Mouse (Mus musculus) telencephalon, adult 2 months (tissue): Measurements from ENCODE around the gene Inafm2.
A peak's percentile ranks its signal among the peaks of the same experiment; 100 is the strongest.

Experiments used
- DNase-seq: peaks from one replicate; pipeline ENCODE4 v3.0.0-alpha.2; 2011; ENCODE audit warnings: low read depth, low spot score

Gene Inafm2

GRCm38 (mm10) chr2:118745232-118745884, at the start of gene Inafm2:
Inafm2 (plus strand) TSS chr2:118745758.
- peak; percentile 87 for DNase-seq

- DNase-seq, result no peak
Observed at GRCm38 (mm10) chr2:118696451-118697308, 48.9 kb upstream of the Inafm2 start.

- no peak for DNase-seq
Observed at GRCm38 (mm10) chr2:118697311-118697877, 48.2 kb upstream of the Inafm2 start.

GRCm38 (mm10) chr2:118697955-118698354, 47.6 kb upstream of the Inafm2 start:
- DNase-seq, result no peak

- DNase-seq, result no peak
Observed at GRCm38 (mm10) chr2:118700179-118701062, 45.1 kb upstream of the Inafm2 start.

- no peak for DNase-seq
Observed at GRCm38 (mm10) chr2:118701161-118701560, 44.4 kb upstream of the Inafm2 start.

GRCm38 (mm10) chr2:118701971-118702882, 43.3 kb upstream of the Inafm2 start:
- no peak for DNase-seq

- no peak for DNase-seq
Observed at GRCm38 (mm10) chr2:118702883-118703761, 42.4 kb upstream of the Inafm2 start.

GRCm38 (mm10) chr2:118703913-118704730, 41.4 kb upstream of the Inafm2 start, which contains the start of gene Ankrd63:
Ankrd63 (minus strand) TSS chr2:118703963.
- DNase-seq, result no peak

GRCm38 (mm10) chr2:118706436-118706835, 39.1 kb upstream of the Inafm2 start:
- DNase-seq, result peak; percentile 65

- DNase-seq, result no peak
Observed at GRCm38 (mm10) chr2:118708472-118708871, 37.1 kb upstream of the Inafm2 start.

- DNase-seq, result no peak
Observed at GRCm38 (mm10) chr2:118709655-118710221, 35.8 kb upstream of the Inafm2 start.

- DNase-seq, result no peak
Observed at GRCm38 (mm10) chr2:118711038-118711494, 34.5 kb upstream of the Inafm2 start.

GRCm38 (mm10) chr2:118713631-118714030, 31.9 kb upstream of the Inafm2 start:
- DNase-seq, result no peak

GRCm38 (mm10) chr2:118714230-118714629, 31.3 kb upstream of the Inafm2 start:
- peak; percentile 88 for DNase-seq

- DNase-seq, result no peak
Observed at GRCm38 (mm10) chr2:118716677-118717076, 28.9 kb upstream of the Inafm2 start.

- no peak for DNase-seq
Observed at GRCm38 (mm10) chr2:118723693-118724486, 21.7 kb upstream of the Inafm2 start.
